Mouse (Mus musculus): Measurements from ENCODE around the gene Slc41a2. TPM values are rescaled to one million over a fixed set of nuclear protein-coding genes. Genes with fewer than 3 reads are reported as not detected.
A peak's percentile ranks its signal among the peaks of the same experiment; 100 is the strongest.

The Slc41a2 gene
- polyA plus RNA-seq, 1 experiment from 2014 or later = 0.84 TPM

- Histone ChIP-seq H3K4me1 (ENCODE audit: control insufficient read depth, insufficient read depth, low read length) (peaks cover 10% of the 10 kb centered on the region; the same call in 1 of the 2 replicates), H3K9me3 (replicated peaks; ENCODE audit: control insufficient read depth, low read length) (no peaks in the 10 kb centered on the region), H3K27ac (ENCODE audit: low read length) (no peak overlapping the region), H3K4me2 (ENCODE audit: low read depth, low read length) (no peak overlapping the region), H3K36me3 (ENCODE audit: control insufficient read depth, insufficient read depth) (no peaks in the 10 kb centered on the region), H3K27me3 (ENCODE audit: control insufficient read depth, insufficient read depth, low read length) (no peaks in the 10 kb centered on the region), H3K4me3 (ENCODE audit: low read length) (no peak overlapping the region), H3K9ac (ENCODE audit: low read length) (no peak overlapping the region)
- no peak for ATAC-seq (replicated peaks; ENCODE audit: extremely low read depth, insufficient read depth, low FRiP score)
- 56% methylated on average over 6 of the region's 6 CpGs for WGBS
Measured at GRCm38 (mm10) chr10:83244131-83244530, 93.6 kb downstream of the Slc41a2 start.

- Histone ChIP-seq H3K27ac (ENCODE audit: low read length) (no peak overlapping the region), H3K4me1 (ENCODE audit: control insufficient read depth, insufficient read depth, low read length) (peaks cover 10% of the 10 kb centered on the region; the same call in 1 of the 2 replicates), H3K4me2 (ENCODE audit: low read depth, low read length) (0 out of 2 replicates have a peak overlapping the region, but pooled peaks have one; percentile 12), H3K9me3 (replicated peaks; ENCODE audit: control insufficient read depth, low read length) (no peaks in the 10 kb centered on the region), H3K36me3 (ENCODE audit: control insufficient read depth, insufficient read depth) (no peaks in the 10 kb centered on the region), H3K27me3 (ENCODE audit: control insufficient read depth, insufficient read depth, low read length) (no peaks in the 10 kb centered on the region), H3K4me3 (ENCODE audit: low read length) (no peak overlapping the region), H3K9ac (ENCODE audit: low read length) (no peak overlapping the region)
- ATAC-seq (replicated peaks; ENCODE audit: extremely low read depth, insufficient read depth, low FRiP score) = no peak
- WGBS = 32% methylated on average over 11 of the region's 11 CpGs
Measured at GRCm38 (mm10) chr10:83242106-83242686, 95.5 kb downstream of the Slc41a2 start.

DNA sequence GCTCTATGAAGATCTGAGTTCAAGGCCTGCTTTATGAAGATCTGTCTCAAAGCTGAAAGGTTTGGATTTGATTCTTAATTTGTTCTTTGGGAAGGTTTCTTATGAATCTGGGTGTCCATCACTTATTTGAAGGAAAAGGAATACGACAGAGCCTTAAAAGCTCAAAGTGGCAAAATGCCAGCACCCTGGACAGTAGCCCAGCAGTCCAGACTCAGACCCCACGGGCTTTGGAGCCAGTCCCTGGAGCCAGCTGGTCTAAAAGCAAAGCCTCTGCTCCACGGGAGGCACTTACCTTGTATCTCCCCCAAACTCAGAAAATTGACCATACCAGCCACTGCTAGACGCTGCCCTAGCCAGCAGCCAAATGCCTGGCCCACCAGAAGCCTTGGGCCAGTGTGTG, 103.3 kb downstream of the Slc41a2 start:
- H3K36me3 ChIP-seq (ENCODE audit: control insufficient read depth, insufficient read depth) = no peaks in the 10 kb centered on the region
- H3K4me1 ChIP-seq (ENCODE audit: control insufficient read depth, insufficient read depth, low read length) = no peaks in the 10 kb centered on the region
- no peak overlapping the region for H3K27ac ChIP-seq (ENCODE audit: low read length)
- H3K9ac ChIP-seq (ENCODE audit: low read length) = no peak overlapping the region
- H3K9me3 ChIP-seq (replicated peaks; ENCODE audit: control insufficient read depth, low read length) = no peaks in the 10 kb centered on the region
- ATAC-seq (replicated peaks; ENCODE audit: extremely low read depth, insufficient read depth, low FRiP score) = no peak
- 43% methylated on average over 4 of the region's 4 CpGs for WGBS
- no peaks in the 10 kb centered on the region for H3K27me3 ChIP-seq (ENCODE audit: control insufficient read depth, insufficient read depth, low read length)
- H3K4me2 ChIP-seq (ENCODE audit: low read depth, low read length) = no peak overlapping the region
- no peak overlapping the region for H3K4me3 ChIP-seq (ENCODE audit: low read length)

GRCm38 (mm10) chr10:83233967-83234366, 103.7 kb downstream of the Slc41a2 start:
- no peak for ATAC-seq (replicated peaks; ENCODE audit: extremely low read depth, insufficient read depth, low FRiP score)
- 59% methylated on average over 3 of the region's 3 CpGs for WGBS

DNA sequence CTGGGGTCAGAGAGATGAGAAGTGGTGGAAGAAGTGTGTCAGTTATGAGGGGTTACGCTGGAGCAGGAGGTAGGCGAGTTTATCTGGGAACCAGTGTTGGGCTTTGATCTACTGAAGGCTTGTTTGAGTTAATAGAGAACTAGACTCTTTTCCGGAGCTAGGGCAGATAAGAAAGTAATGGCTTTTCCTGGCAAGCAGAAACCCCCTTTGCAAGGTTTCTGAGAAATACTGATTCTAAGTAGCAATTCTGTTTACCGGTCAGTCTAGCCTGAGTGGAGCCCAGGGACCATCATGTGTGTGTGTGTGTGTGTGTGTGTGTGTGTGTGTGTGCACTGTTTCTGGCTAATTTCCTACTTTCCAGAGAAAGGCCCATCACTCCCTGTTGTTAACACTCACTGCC, 109.1 kb downstream of the Slc41a2 start:
- H3K9me3 ChIP-seq (replicated peaks; ENCODE audit: control insufficient read depth, low read length) = no peaks in the 10 kb centered on the region
- H3K4me1 ChIP-seq (ENCODE audit: control insufficient read depth, insufficient read depth, low read length) = no peaks in the 10 kb centered on the region

More at GRCm38 (mm10) chr10:83233967-83234366, 103.7 kb downstream of the Slc41a2 start:
- Histone ChIP-seq H3K27me3 (ENCODE audit: control insufficient read depth, insufficient read depth, low read length) (no peaks in the 10 kb centered on the region), H3K4me1 (ENCODE audit: control insufficient read depth, insufficient read depth, low read length) (no peaks in the 10 kb centered on the region), H3K9ac (ENCODE audit: low read length) (no peak overlapping the region), H3K27ac (ENCODE audit: low read length) (no peak overlapping the region), H3K36me3 (ENCODE audit: control insufficient read depth, insufficient read depth) (no peaks in the 10 kb centered on the region), H3K4me2 (ENCODE audit: low read depth, low read length) (no peak overlapping the region), H3K4me3 (ENCODE audit: low read length) (no peak overlapping the region), H3K9me3 (replicated peaks; ENCODE audit: control insufficient read depth, low read length) (no peaks in the 10 kb centered on the region)

DNA sequence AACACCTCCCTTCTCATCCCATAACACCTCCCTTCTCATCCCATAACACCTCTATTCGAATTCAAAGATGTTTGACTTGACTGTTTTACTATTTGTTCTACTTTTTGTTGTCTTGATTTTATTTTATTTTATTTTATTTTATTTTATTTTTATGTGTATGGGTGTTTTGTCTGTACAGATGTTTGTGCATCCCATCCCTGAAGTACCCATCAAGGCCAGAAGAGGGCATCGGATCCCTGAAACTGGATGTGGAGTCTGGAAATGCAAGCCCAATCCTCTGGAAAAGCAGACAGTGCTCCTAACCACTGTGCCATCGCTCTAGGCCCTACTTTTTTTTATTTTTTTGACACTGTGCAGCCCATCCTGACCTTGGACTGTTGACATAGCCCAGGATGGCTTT, 112.7 kb downstream of the Slc41a2 start:
- Histone ChIP-seq H3K27me3 (ENCODE audit: control insufficient read depth, insufficient read depth, low read length) (no peaks in the 10 kb centered on the region), H3K4me1 (ENCODE audit: control insufficient read depth, insufficient read depth, low read length) (no peaks in the 10 kb centered on the region), H3K4me3 (ENCODE audit: low read length) (no peak overlapping the region), H3K4me2 (ENCODE audit: low read depth, low read length) (no peak overlapping the region), H3K27ac (ENCODE audit: low read length) (no peak overlapping the region), H3K9me3 (replicated peaks; ENCODE audit: control insufficient read depth, low read length) (no peaks in the 10 kb centered on the region), H3K9ac (ENCODE audit: low read length) (no peak overlapping the region), H3K36me3 (ENCODE audit: control insufficient read depth, insufficient read depth) (no peaks in the 10 kb centered on the region)
- whole genome bisulfite sequencing = 41% methylated on average over 3 of the region's 3 CpGs
- no peak for ATAC-seq (replicated peaks; ENCODE audit: extremely low read depth, insufficient read depth, low FRiP score)

More for the DNA sequence above, 109.1 kb downstream of the Slc41a2 start:
- no peaks in the 10 kb centered on the region for H3K27me3 ChIP-seq (ENCODE audit: control insufficient read depth, insufficient read depth, low read length)
- no peak overlapping the region for H3K9ac ChIP-seq (ENCODE audit: low read length)
- 50% methylated on average over 4 of the region's 4 CpGs for WGBS
- no peak overlapping the region for H3K4me3 ChIP-seq (ENCODE audit: low read length)
- no peak overlapping the region for H3K27ac ChIP-seq (ENCODE audit: low read length)
- no peaks in the 10 kb centered on the region for H3K36me3 ChIP-seq (ENCODE audit: control insufficient read depth, insufficient read depth)
- no peak for ATAC-seq (replicated peaks; ENCODE audit: extremely low read depth, insufficient read depth, low FRiP score)
- H3K4me2 ChIP-seq (ENCODE audit: low read depth, low read length) = no peak overlapping the region

DNA sequence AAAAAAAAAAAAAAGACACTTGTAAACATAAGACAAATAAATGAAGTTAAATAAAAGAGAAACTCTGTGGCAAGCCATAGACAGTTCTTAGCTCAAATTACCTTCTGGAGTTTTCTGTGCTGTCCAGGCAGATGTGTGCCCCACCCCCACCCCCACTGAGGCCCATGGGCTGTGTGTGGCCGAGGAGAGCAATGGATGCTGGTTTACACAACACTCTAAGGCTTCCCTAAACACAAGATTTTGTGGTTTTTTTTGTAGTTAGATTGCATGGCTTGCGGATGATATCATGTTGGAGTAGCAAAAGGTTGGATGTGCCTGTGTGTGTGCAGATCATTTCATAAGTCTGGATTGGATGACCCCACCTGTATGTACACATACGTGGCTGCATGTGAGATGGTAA, 116.8 kb downstream of the Slc41a2 start:
- 83% methylated on average over 3 of the region's 3 CpGs for WGBS
- H3K4me1 ChIP-seq (ENCODE audit: control insufficient read depth, insufficient read depth, low read length) = no peaks in the 10 kb centered on the region

GRCm38 (mm10) chr10:83220217-83220616, 117.5 kb downstream of the Slc41a2 start:
- Histone ChIP-seq H3K27ac (ENCODE audit: low read length) (no peak overlapping the region), H3K9me3 (replicated peaks; ENCODE audit: control insufficient read depth, low read length) (no peaks in the 10 kb centered on the region), H3K4me1 (ENCODE audit: control insufficient read depth, insufficient read depth, low read length) (no peaks in the 10 kb centered on the region), H3K36me3 (ENCODE audit: control insufficient read depth, insufficient read depth) (no peaks in the 10 kb centered on the region), H3K9ac (ENCODE audit: low read length) (no peak overlapping the region), H3K4me2 (ENCODE audit: low read depth, low read length) (no peak overlapping the region), H3K27me3 (ENCODE audit: control insufficient read depth, insufficient read depth, low read length) (no peaks in the 10 kb centered on the region), H3K4me3 (ENCODE audit: low read length) (no peak overlapping the region)
- WGBS = 82% methylated on average over 10 of the region's 10 CpGs
- no peak for ATAC-seq (replicated peaks; ENCODE audit: extremely low read depth, insufficient read depth, low FRiP score)

More for the DNA sequence above, 116.8 kb downstream of the Slc41a2 start:
- no peak for ATAC-seq (replicated peaks; ENCODE audit: extremely low read depth, insufficient read depth, low FRiP score)
- Histone ChIP-seq H3K9ac (ENCODE audit: low read length) (no peak overlapping the region), H3K4me3 (ENCODE audit: low read length) (no peak overlapping the region), H3K4me2 (ENCODE audit: low read depth, low read length) (no peak overlapping the region), H3K36me3 (ENCODE audit: control insufficient read depth, insufficient read depth) (no peaks in the 10 kb centered on the region), H3K27ac (ENCODE audit: low read length) (no peak overlapping the region), H3K27me3 (ENCODE audit: control insufficient read depth, insufficient read depth, low read length) (no peaks in the 10 kb centered on the region), H3K9me3 (replicated peaks; ENCODE audit: control insufficient read depth, low read length) (no peaks in the 10 kb centered on the region)

- H3K36me3 ChIP-seq (ENCODE audit: control insufficient read depth, insufficient read depth) = no peaks in the 10 kb centered on the region
- ATAC-seq (replicated peaks; ENCODE audit: extremely low read depth, insufficient read depth, low FRiP score) = peak; percentile 20; the same call in 1 of the 2 replicates
- H3K9ac ChIP-seq (ENCODE audit: low read length) = no peak overlapping the region
- WGBS = 26% methylated on average over 12 of the region's 12 CpGs
- no peak overlapping the region for H3K27ac ChIP-seq (ENCODE audit: low read length)
- no peak overlapping the region for H3K4me3 ChIP-seq (ENCODE audit: low read length)
- H3K9me3 ChIP-seq (replicated peaks; ENCODE audit: control insufficient read depth, low read length) = no peaks in the 10 kb centered on the region
- H3K4me2 ChIP-seq (ENCODE audit: low read depth, low read length) = no peak overlapping the region
- no peaks in the 10 kb centered on the region for H3K4me1 ChIP-seq (ENCODE audit: control insufficient read depth, insufficient read depth, low read length)
- H3K27me3 ChIP-seq (ENCODE audit: control insufficient read depth, insufficient read depth, low read length) = no peaks in the 10 kb centered on the region
Measured at GRCm38 (mm10) chr10:83219729-83220128, 118.0 kb downstream of the Slc41a2 start.

Measured in heart, embryonic 16.5 days (tissue).